Mouse (Mus musculus) stomach, postnatal 0 days (tissue): ENCODE measurements around the gene Fas.

Experiments used
- CTCF ChIP-seq: IDR thresholded peaks from 2 replicates; pipeline ENCODE4 v1.5.1; 2016; ENCODE audit warnings: antibody characterized with exemption, low read depth, mild to moderate bottlenecking, moderate library complexity
- EP300 ChIP-seq: optimal IDR thresholded peaks from 2 replicates; pipeline ENCODE3; 2016; ENCODE audit warnings: antibody characterized with exemption

- TF ChIP-seq CTCF (no peak), EP300 (no peak)
Observed at GRCm38 (mm10) chr19:34283614-34284013, 6.9 kb upstream of the Fas start.
